15 mouse cellular contexts compared by ENCODE assay signal in genomic region chr4:150094463-150094789, GRCm38 (mm10). TPM values are rescaled to one million over a fixed set of nuclear protein-coding genes. Genes with fewer than 3 reads are reported as not detected.
DNase-seq lines count a peak whose midpoint lies in the region; ATAC-seq lines count a peak whose summit lies in the region.
"Had no signal": no experiment of that assay in that cellular context is flagged by ENCODE, and none has a peak within 500 bp of the region (broad histone marks: within the 10 kb centered on the region; RNA-seq: fewer than 3 reads in every experiment).

No protein-coding gene starts in this region.

- peak overlapping the region; percentile 41; the same call in 1 of the 2 replicates for H3K27ac ChIP-seq in kidney, embryonic 15.5 days
- H3K27ac ChIP-seq in embryonic facial prominence, embryonic 14.5 days (replicated peaks; ENCODE audit: low read depth, low read length): no peak overlapping the region; the same call in 1 of the 2 replicates
- peak overlapping the region; percentile 74 for H3K27ac ChIP-seq in neural tube, embryonic 11.5 days (ENCODE audit: low read depth, low read length)
- H3K27ac ChIP-seq: layer of hippocampus, adult 2 months; liver, embryonic 14.5 days had no signal

- H3K4me2 ChIP-seq in kidney, embryonic 15.5 days: no peak overlapping the region
- no peak overlapping the region for H3K4me2 ChIP-seq in embryonic facial prominence, embryonic 14.5 days (ENCODE audit: low read depth, low read length)
- no peak overlapping the region for H3K4me2 ChIP-seq in neural tube, embryonic 11.5 days (ENCODE audit: low read depth)

- WGBS in kidney, embryonic 15.5 days: 38% methylated on average over 5 of the region's 5 CpGs
- WGBS in embryonic facial prominence, embryonic 14.5 days: 36% methylated on average over 5 of the region's 5 CpGs
- 18% methylated on average over 5 of the region's 5 CpGs for WGBS in neural tube, embryonic 11.5 days

- H3K4me1 ChIP-seq in kidney, embryonic 15.5 days: peaks cover 19% of the 10 kb centered on the region
- H3K4me1 ChIP-seq in embryonic facial prominence, embryonic 14.5 days (ENCODE audit: control insufficient read depth, insufficient read depth, low read length): peaks cover 16% of the 10 kb centered on the region
- peaks cover 16% of the 10 kb centered on the region for H3K4me1 ChIP-seq in neural tube, embryonic 11.5 days (ENCODE audit: control insufficient read depth, insufficient read depth, low read length)

- no peak overlapping the region for H3K4me3 ChIP-seq in kidney, embryonic 15.5 days (replicated peaks)
- H3K4me3 ChIP-seq in embryonic facial prominence, embryonic 14.5 days (ENCODE audit: low read depth, low read length): no peak overlapping the region
- no peak overlapping the region for H3K4me3 ChIP-seq in neural tube, embryonic 11.5 days (ENCODE audit: low read depth, low read length)
- H3K4me3 ChIP-seq: layer of hippocampus, adult 2 months had no signal

- peaks cover 15% of the 10 kb centered on the region for H3K27me3 ChIP-seq in kidney, embryonic 15.5 days
- H3K27me3 ChIP-seq in embryonic facial prominence, embryonic 14.5 days (replicated peaks; ENCODE audit: control insufficient read depth, insufficient read depth, low read length): no peaks in the 10 kb centered on the region
- no peaks in the 10 kb centered on the region for H3K27me3 ChIP-seq in neural tube, embryonic 11.5 days (ENCODE audit: control insufficient read depth, insufficient read depth, low read length)

- ATAC-seq in kidney, embryonic 15.5 days (replicated peaks; ENCODE audit: low FRiP score): 0 out of 2 replicates have a peak, but pooled peaks have one; percentile 26
- peak; percentile 27; the same call in 1 of the 2 replicates for ATAC-seq in embryonic facial prominence, embryonic 14.5 days (ENCODE audit: low read depth)
- 0 out of 2 replicates have a peak, but pooled peaks have one; percentile 13 for ATAC-seq in neural tube, embryonic 11.5 days (ENCODE audit: insufficient read depth, low FRiP score, low TSS enrichment)

- H3K9me3 ChIP-seq in kidney, embryonic 15.5 days (replicated peaks): no peaks in the 10 kb centered on the region
- no peaks in the 10 kb centered on the region for H3K9me3 ChIP-seq in embryonic facial prominence, embryonic 14.5 days (ENCODE audit: control insufficient read depth, low read length)
- H3K9me3 ChIP-seq in neural tube, embryonic 11.5 days (ENCODE audit: control insufficient read depth, low read length): no peaks in the 10 kb centered on the region

- H3K9ac ChIP-seq in kidney, embryonic 15.5 days: no peak overlapping the region
- no peak overlapping the region for H3K9ac ChIP-seq in embryonic facial prominence, embryonic 14.5 days (ENCODE audit: low read depth, low read length)
- 0 out of 2 replicates have a peak overlapping the region, but pooled peaks have one; percentile 15 for H3K9ac ChIP-seq in neural tube, embryonic 11.5 days (ENCODE audit: low read length)
- H3K9ac ChIP-seq: liver, embryonic 14.5 days had no signal

- no peak for DNase-seq in kidney, postnatal 36 days
- DNase-seq in embryo, embryonic 10.5 days (ENCODE audit: low spot score): peak; percentile 63
- DNase-seq in embryonic facial prominence, embryonic 14.5 days (ENCODE audit: low spot score): peak; percentile 59
- DNase-seq in neural tube, embryonic 11.5 days (ENCODE audit: low spot score): peak; percentile 51
- no peak for DNase-seq in thymus, postnatal 14 days
- no peak for DNase-seq in layer of hippocampus, postnatal 36 days
- no peak for DNase-seq in adrenal gland, postnatal 36 days
- DNase-seq: kidney, adult 2 months; lung, postnatal 4 days; right cerebral cortex, postnatal 14 days had no signal

- H3K36me3 ChIP-seq in kidney, embryonic 15.5 days: no peaks in the 10 kb centered on the region
- H3K36me3 ChIP-seq in embryonic facial prominence, embryonic 14.5 days (ENCODE audit: control insufficient read depth, insufficient read depth, low read length): no peaks in the 10 kb centered on the region
- no peaks in the 10 kb centered on the region for H3K36me3 ChIP-seq in neural tube, embryonic 11.5 days (ENCODE audit: control insufficient read depth, insufficient read depth, low read length)

RNA-seq across cellular contexts. Expression of gene Gpr157, which starts 7.3 kb away (rescaled TPM):
- polyA plus RNA-seq in kidney, embryonic 15.5 days (2015; fragmentation: Nextera tagmentation; extraction: Ambion mirVana): 0.51 and 0.53 TPM in 2 replicates
- polyA plus RNA-seq in embryonic facial prominence, embryonic 14.5 days (2014; fragmentation: Nextera tagmentation; extraction: Ambion mirVana): 0.50 and 0.58 TPM in 2 replicates
- 0.24 and 0.28 TPM in 2 replicates for polyA plus RNA-seq in neural tube, embryonic 11.5 days (2014; fragmentation: Nextera tagmentation; extraction: Ambion mirVana)
- 1 to 10 TPM; 1.2 to 1.3 TPM for total RNA-seq in layer of hippocampus, postnatal 36 days (2021)
- total RNA-seq in adrenal gland, postnatal 36 days (2021): 1 to 10 TPM in 1 of 2 experiments, under 1 TPM in 1; 0.99 to 1.9 TPM

RNA-seq across cellular contexts. Expression of gene Slc2a5, which starts 24.7 kb away (rescaled TPM):
- 1.6 and 2.7 TPM in 2 replicates for polyA plus RNA-seq in kidney, embryonic 15.5 days (2015; fragmentation: Nextera tagmentation; extraction: Ambion mirVana)
- polyA plus RNA-seq in embryonic facial prominence, embryonic 14.5 days (2014; fragmentation: Nextera tagmentation; extraction: Ambion mirVana): 3.2 and 3.5 TPM in 2 replicates
- polyA plus RNA-seq in neural tube, embryonic 11.5 days (2014; fragmentation: Nextera tagmentation; extraction: Ambion mirVana): 2.9 and 3.3 TPM in 2 replicates
- 1 to 10 TPM; 3.8 to 5.7 TPM for total RNA-seq in layer of hippocampus, postnatal 36 days (2021)
- 1 to 10 TPM; 3.7 to 8.5 TPM for total RNA-seq in adrenal gland, postnatal 36 days (2021)

RNA-seq across cellular contexts. Expression of gene Slc2a7, which starts 54.3 kb away (rescaled TPM):
- polyA plus RNA-seq in kidney, embryonic 15.5 days (2015; fragmentation: Nextera tagmentation; extraction: Ambion mirVana): not detected in 2 replicates
- polyA plus RNA-seq in embryonic facial prominence, embryonic 14.5 days (2014; fragmentation: Nextera tagmentation; extraction: Ambion mirVana): not detected in 2 replicates
- polyA plus RNA-seq in neural tube, embryonic 11.5 days (2014; fragmentation: Nextera tagmentation; extraction: Ambion mirVana): not detected in 2 replicates
- total RNA-seq in layer of hippocampus, postnatal 36 days (2021): not detected
- total RNA-seq in adrenal gland, postnatal 36 days (2021): not detected
- total RNA-seq: heart, postnatal 25 days; layer of hippocampus, adult 2 months; midbrain, postnatal 0 days had no signal
- polyA plus RNA-seq: midbrain, postnatal 0 days had no signal

Comparison
In these comparisons a context has a peak if more than half of its experiments do, and no peak if none do; other contexts are left out.
1. DNase-seq: peak in embryo, embryonic 10.5 days (single experiment), embryonic facial prominence, embryonic 14.5 days (single experiment) and neural tube, embryonic 11.5 days (single experiment); none in kidney, postnatal 36 days (0 of 2), thymus, postnatal 14 days (single experiment), layer of hippocampus, postnatal 36 days (0 of 2) and adrenal gland, postnatal 36 days (0 of 2).
2. Peak in every context shown above with its lines, with median percentiles within 50 percentile points of each other: ATAC-seq.